Mouse (Mus musculus): Measurements from ENCODE around the gene Sstr3. TPM values are rescaled to one million over a fixed set of nuclear protein-coding genes. Genes with fewer than 3 reads are reported as not detected.

The Sstr3 gene
- polyA plus RNA-seq, 1 experiment from 2014 or later, result not detected

- Histone ChIP-seq H3K36me3 (replicated peaks; ENCODE audit: control insufficient read depth, insufficient read depth, low read depth, low read length) (no peaks in the 10 kb centered on the region), H3K27ac (replicated peaks; ENCODE audit: low read depth, low read length) (no peak overlapping the region), H3K9me3 (replicated peaks; ENCODE audit: control insufficient read depth, low read length) (no peaks in the 10 kb centered on the region), H3K4me2 (ENCODE audit: low read depth, low read length) (no peak overlapping the region), H3K4me1 (ENCODE audit: control insufficient read depth, insufficient read depth, low read length) (no peaks in the 10 kb centered on the region), H3K27me3 (ENCODE audit: control insufficient read depth, insufficient read depth, low read length) (no peaks in the 10 kb centered on the region), H3K4me3 (ENCODE audit: low read depth, low read length) (no peak overlapping the region), H3K9ac (replicated peaks; ENCODE audit: low read length) (no peak overlapping the region)
- DNase-seq (ENCODE audit: low spot score) (no peak), ATAC-seq (replicated peaks; ENCODE audit: insufficient number of reproducible peaks, low FRiP score, low TSS enrichment, low read depth) (no peak)
- 95% methylated on average over 5 of the region's 5 CpGs for WGBS
These were observed 25.7 kb upstream of the Sstr3 start for GRCm38 (mm10) chr15:78570170-78570569.

- ATAC-seq (replicated peaks; ENCODE audit: insufficient number of reproducible peaks, low FRiP score, low TSS enrichment, low read depth), result no peak
- Histone ChIP-seq H3K27me3 (ENCODE audit: control insufficient read depth, insufficient read depth, low read length) (no peaks in the 10 kb centered on the region), H3K36me3 (replicated peaks; ENCODE audit: control insufficient read depth, insufficient read depth, low read depth, low read length) (no peaks in the 10 kb centered on the region), H3K27ac (replicated peaks; ENCODE audit: low read depth, low read length) (no peak overlapping the region), H3K4me1 (ENCODE audit: control insufficient read depth, insufficient read depth, low read length) (no peaks in the 10 kb centered on the region), H3K9me3 (replicated peaks; ENCODE audit: control insufficient read depth, low read length) (no peaks in the 10 kb centered on the region), H3K4me3 (ENCODE audit: low read depth, low read length) (no peak overlapping the region), H3K9ac (replicated peaks; ENCODE audit: low read length) (no peak overlapping the region), H3K4me2 (ENCODE audit: low read depth, low read length) (no peak overlapping the region)
- no peak for DNase-seq (ENCODE audit: low spot score)
- WGBS, result 72% methylated on average over 9 of the region's 9 CpGs
These were observed 23.2 kb upstream of the Sstr3 start for GRCm38 (mm10) chr15:78567608-78568120.

- Histone ChIP-seq H3K9me3 (replicated peaks; ENCODE audit: control insufficient read depth, low read length) (no peaks in the 10 kb centered on the region), H3K4me1 (ENCODE audit: control insufficient read depth, insufficient read depth, low read length) (no peaks in the 10 kb centered on the region), H3K27me3 (ENCODE audit: control insufficient read depth, insufficient read depth, low read length) (no peaks in the 10 kb centered on the region), H3K9ac (replicated peaks; ENCODE audit: low read length) (no peak overlapping the region), H3K4me2 (ENCODE audit: low read depth, low read length) (no peak overlapping the region), H3K4me3 (ENCODE audit: low read depth, low read length) (no peak overlapping the region), H3K27ac (replicated peaks; ENCODE audit: low read depth, low read length) (no peak overlapping the region), H3K36me3 (replicated peaks; ENCODE audit: control insufficient read depth, insufficient read depth, low read depth, low read length) (no peaks in the 10 kb centered on the region)
- ATAC-seq (replicated peaks; ENCODE audit: insufficient number of reproducible peaks, low FRiP score, low TSS enrichment, low read depth) (no peak), DNase-seq (ENCODE audit: low spot score) (no peak)
- 74% methylated on average over 11 of the region's 11 CpGs for WGBS
These were observed 20.4 kb upstream of the Sstr3 start for GRCm38 (mm10) chr15:78564764-78565435.

GRCm38 (mm10) chr15:78563937-78564336 is 19.5 kb upstream of the Sstr3 start:
- no peak overlapping the region for H3K4me3 ChIP-seq (ENCODE audit: low read depth, low read length)
- H3K36me3 ChIP-seq (replicated peaks; ENCODE audit: control insufficient read depth, insufficient read depth, low read depth, low read length), result no peaks in the 10 kb centered on the region
- 77% methylated on average over 5 of the region's 5 CpGs for WGBS
- H3K4me2 ChIP-seq (ENCODE audit: low read depth, low read length), result no peak overlapping the region
- H3K27me3 ChIP-seq (ENCODE audit: control insufficient read depth, insufficient read depth, low read length), result no peaks in the 10 kb centered on the region
- no peak overlapping the region for H3K27ac ChIP-seq (replicated peaks; ENCODE audit: low read depth, low read length)
- H3K9ac ChIP-seq (replicated peaks; ENCODE audit: low read length), result no peak overlapping the region
- H3K4me1 ChIP-seq (ENCODE audit: control insufficient read depth, insufficient read depth, low read length), result no peaks in the 10 kb centered on the region
- H3K9me3 ChIP-seq (replicated peaks; ENCODE audit: control insufficient read depth, low read length), result no peaks in the 10 kb centered on the region
- DNase-seq (ENCODE audit: low spot score) (no peak), ATAC-seq (replicated peaks; ENCODE audit: insufficient number of reproducible peaks, low FRiP score, low TSS enrichment, low read depth) (no peak)

GRCm38 (mm10) chr15:78563344-78563743 is 18.9 kb upstream of the Sstr3 start:
- Histone ChIP-seq H3K4me3 (ENCODE audit: low read depth, low read length) (no peak overlapping the region), H3K36me3 (replicated peaks; ENCODE audit: control insufficient read depth, insufficient read depth, low read depth, low read length) (no peaks in the 10 kb centered on the region), H3K9me3 (replicated peaks; ENCODE audit: control insufficient read depth, low read length) (no peaks in the 10 kb centered on the region), H3K4me2 (ENCODE audit: low read depth, low read length) (no peak overlapping the region), H3K4me1 (ENCODE audit: control insufficient read depth, insufficient read depth, low read length) (no peaks in the 10 kb centered on the region), H3K9ac (replicated peaks; ENCODE audit: low read length) (no peak overlapping the region), H3K27me3 (ENCODE audit: control insufficient read depth, insufficient read depth, low read length) (no peaks in the 10 kb centered on the region), H3K27ac (replicated peaks; ENCODE audit: low read depth, low read length) (no peak overlapping the region)
- DNase-seq (ENCODE audit: low spot score), result no peak
- WGBS, result 97% methylated on average over 3 of the region's 3 CpGs
- ATAC-seq (replicated peaks; ENCODE audit: insufficient number of reproducible peaks, low FRiP score, low TSS enrichment, low read depth), result no peak

GRCm38 (mm10) chr15:78559141-78559979 is 14.9 kb upstream of the Sstr3 start:
- no peak overlapping the region for H3K9ac ChIP-seq (replicated peaks; ENCODE audit: low read length)
- 62% methylated on average over 11 of the region's 11 CpGs for WGBS
- no peak for ATAC-seq (replicated peaks; ENCODE audit: insufficient number of reproducible peaks, low FRiP score, low TSS enrichment, low read depth)

GRCm38 (mm10) chr15:78557693-78558535 is 13.4 kb upstream of the Sstr3 start:
- Histone ChIP-seq H3K36me3 (replicated peaks; ENCODE audit: control insufficient read depth, insufficient read depth, low read depth, low read length) (no peaks in the 10 kb centered on the region), H3K27me3 (ENCODE audit: control insufficient read depth, insufficient read depth, low read length) (no peaks in the 10 kb centered on the region), H3K9me3 (replicated peaks; ENCODE audit: control insufficient read depth, low read length) (no peaks in the 10 kb centered on the region), H3K4me1 (ENCODE audit: control insufficient read depth, insufficient read depth, low read length) (no peaks in the 10 kb centered on the region), H3K4me3 (ENCODE audit: low read depth, low read length) (no peak overlapping the region), H3K27ac (replicated peaks; ENCODE audit: low read depth, low read length) (no peak overlapping the region), H3K4me2 (ENCODE audit: low read depth, low read length) (no peak overlapping the region), H3K9ac (replicated peaks; ENCODE audit: low read length) (no peak overlapping the region)
- ATAC-seq (replicated peaks; ENCODE audit: insufficient number of reproducible peaks, low FRiP score, low TSS enrichment, low read depth), result no peak
- 62% methylated on average over 10 of the region's 10 CpGs for WGBS
- DNase-seq (ENCODE audit: low spot score), result no peak

More at GRCm38 (mm10) chr15:78559141-78559979, 14.9 kb upstream of the Sstr3 start:
- Histone ChIP-seq H3K36me3 (replicated peaks; ENCODE audit: control insufficient read depth, insufficient read depth, low read depth, low read length) (no peaks in the 10 kb centered on the region), H3K4me2 (ENCODE audit: low read depth, low read length) (no peak overlapping the region), H3K27me3 (ENCODE audit: control insufficient read depth, insufficient read depth, low read length) (no peaks in the 10 kb centered on the region), H3K9me3 (replicated peaks; ENCODE audit: control insufficient read depth, low read length) (no peaks in the 10 kb centered on the region), H3K4me1 (ENCODE audit: control insufficient read depth, insufficient read depth, low read length) (no peaks in the 10 kb centered on the region), H3K4me3 (ENCODE audit: low read depth, low read length) (no peak overlapping the region), H3K27ac (replicated peaks; ENCODE audit: low read depth, low read length) (no peak overlapping the region)
- DNase-seq (ENCODE audit: low spot score), result no peak
